Mouse (Mus musculus) CH12.LX (cell line): ENCODE data around the gene Sec61g. TPM values are rescaled to one million over a fixed set of nuclear protein-coding genes. Genes with fewer than 3 reads are reported as not detected.

ENCODE experiments used
- DNase-seq: peaks from one replicate; pipeline ENCODE4 v3.0.0-alpha.2; 2013; ENCODE audit errors: extremely low read depth
- H3K27ac ChIP-seq: 2 replicates; pipeline ENCODE4 v1.5.1; 2012; ENCODE audit warnings: low read depth, mild to moderate bottlenecking, control low read depth, moderate library complexity; ENCODE audit not compliant: insufficient read depth
- H3K27me3 ChIP-seq: replicated peaks from 2 replicates; pipeline ENCODE3; 2012; ENCODE audit warnings: inconsistent platforms
- H3K36me3 ChIP-seq, 2 experiments: replicated peaks in 1 of 2; 2 replicates each; pipeline versions ENCODE3 to v1.6.1; 2012; ENCODE audit warnings: inconsistent platforms in 1 of 2, low read length in 1 of 2, mild to moderate bottlenecking in 1 of 2, mixed read lengths in 1 of 2, moderate library complexity in 1 of 2; ENCODE audit not compliant: control insufficient read depth in 1 of 2, insufficient read depth in 1 of 2
- H3K4me1 ChIP-seq, 2 experiments: 2 replicates each; pipeline ENCODE4 v1.6.1; 2012; ENCODE audit warnings: inconsistent platforms in 1 of 2, moderate library complexity in 1 of 2; ENCODE audit not compliant: insufficient read depth in 2 of 2, control insufficient read depth in 1 of 2
- H3K4me2 ChIP-seq: 2 replicates; pipeline ENCODE4 v1.6.1; 2012; ENCODE audit warnings: low read depth, mild to moderate bottlenecking, control low read depth; ENCODE audit not compliant: poor library complexity, insufficient read depth, severe bottlenecking
- H3K4me3 ChIP-seq, 3 experiments: fragments of 150-350 bp in 1 of 3; sonication (generic) in 1 of 3; replicated peaks in 1 of 3; 2 replicates each; pipeline versions ENCODE3 to v1.5.1; 2011 to 2012; ENCODE audit warnings: low read depth in 2 of 3, low read length in 2 of 3, mild to moderate bottlenecking in 2 of 3, moderate library complexity in 2 of 3, control low read depth in 1 of 3, improper control_type of control experiment in 1 of 3, inconsistent platforms in 1 of 3, mixed read lengths in 1 of 3; ENCODE audit not compliant: poor library complexity in 1 of 3
- H3K79me2 ChIP-seq: replicated peaks from 2 replicates; pipeline ENCODE4 v1.6.1; 2012; ENCODE audit warnings: mild to moderate bottlenecking, moderate library complexity; ENCODE audit not compliant: control insufficient read depth, poor library complexity, insufficient read depth, severe bottlenecking; ENCODE audit errors: extremely low read depth
- H3K9ac ChIP-seq: 2 replicates; pipeline ENCODE4 v1.6.1; 2012; ENCODE audit warnings: low read depth, mild to moderate bottlenecking, control low read depth, moderate library complexity; ENCODE audit not compliant: insufficient read depth
- H3K9me3 ChIP-seq: replicated peaks from 2 replicates; pipeline ENCODE3; 2012; ENCODE audit warnings: low read length, inconsistent platforms, mixed read lengths
- BHLHE40 ChIP-seq: IDR thresholded peaks from 2 replicates; pipeline ENCODE4 v1.6.1; 2011; ENCODE audit warnings: mild to moderate bottlenecking, low read depth, low read length, improper control_type of control experiment
- CHD1 ChIP-seq: IDR thresholded peaks from 2 replicates; pipeline ENCODE4 v1.6.1; 2012; ENCODE audit warnings: low read depth, low read length, improper control_type of control experiment, inconsistent platforms
- CHD2 ChIP-seq: IDR thresholded peaks from 2 replicates; pipeline ENCODE4 v1.6.1; 2011; ENCODE audit warnings: low read length, improper control_type of control experiment
- CTCF ChIP-seq, 2 experiments: IDR thresholded peaks in 1 of 2; conservative IDR thresholded peaks in 1 of 2; 2 replicates each; pipeline ENCODE4 v1.5.1; 2011 to 2012; ENCODE audit warnings: low read depth in 2 of 2, low read length in 2 of 2, improper control_type of control experiment in 1 of 2, inconsistent platforms in 1 of 2, mild to moderate bottlenecking in 1 of 2, moderate library complexity in 1 of 2
- E2F4 ChIP-seq: IDR thresholded peaks from 2 replicates; pipeline ENCODE4 v1.6.1; 2011; ENCODE audit warnings: low read depth, low read length, improper control_type of control experiment; ENCODE audit not compliant: insufficient replicate concordance
- ELF1 ChIP-seq: IDR thresholded peaks from 2 replicates; pipeline ENCODE4 v1.6.1; 2014; ENCODE audit warnings: low read depth, mild to moderate bottlenecking, inconsistent platforms, low read length, improper control_type of control experiment
- EP300 ChIP-seq: IDR thresholded peaks from 2 replicates; pipeline ENCODE4 v1.6.1; 2011; ENCODE audit warnings: low read length, improper control_type of control experiment
- ETS1 ChIP-seq: conservative IDR thresholded peaks from 2 replicates; pipeline ENCODE4 v1.6.1; 2012; ENCODE audit warnings: low read depth, mild to moderate bottlenecking, inconsistent platforms, low read length, improper control_type of control experiment, moderate library complexity
- GABPA ChIP-seq: IDR thresholded peaks from 2 replicates; pipeline ENCODE4 v1.6.1; 2012; ENCODE audit warnings: low read depth, low read length, improper control_type of control experiment, inconsistent platforms; ENCODE audit not compliant: insufficient replicate concordance
- HCFC1 ChIP-seq: IDR thresholded peaks from 2 replicates; pipeline ENCODE4 v1.6.1; 2012; ENCODE audit warnings: low read depth, mild to moderate bottlenecking, inconsistent platforms, low read length, improper control_type of control experiment
- IRF4 ChIP-seq: IDR thresholded peaks from 2 replicates; pipeline ENCODE4 v1.6.1; 2014; ENCODE audit warnings: low read depth, mild to moderate bottlenecking, inconsistent platforms, low read length, improper control_type of control experiment
- JUN ChIP-seq: IDR thresholded peaks from 2 replicates; pipeline ENCODE4 v1.6.1; 2011; ENCODE audit warnings: low read depth, mild to moderate bottlenecking, low read length, improper control_type of control experiment, moderate library complexity; ENCODE audit not compliant: insufficient read depth
- JUND ChIP-seq: conservative IDR thresholded peaks from 2 replicates; pipeline ENCODE4 v1.6.1; 2011; ENCODE audit warnings: low read depth, low read length, improper control_type of control experiment
- KAT2A ChIP-seq: IDR thresholded peaks from 2 replicates; pipeline ENCODE4 v1.6.1; 2012; ENCODE audit warnings: low read length, improper control_type of control experiment, inconsistent platforms; ENCODE audit not compliant: insufficient replicate concordance
- MAFK ChIP-seq: IDR thresholded peaks from 2 replicates; pipeline ENCODE4 v1.6.1; 2011; ENCODE audit warnings: low read length, improper control_type of control experiment; ENCODE audit not compliant: insufficient replicate concordance
- MAX ChIP-seq: IDR thresholded peaks from 2 replicates; pipeline ENCODE4 v1.6.1; 2011; ENCODE audit warnings: low read length, improper control_type of control experiment
- MAZ ChIP-seq: IDR thresholded peaks from 2 replicates; pipeline ENCODE4 v1.6.1; 2012; ENCODE audit warnings: low read depth, mild to moderate bottlenecking, inconsistent platforms, low read length, improper control_type of control experiment, moderate library complexity
- MXI1 ChIP-seq: IDR thresholded peaks from 2 replicates; pipeline ENCODE4 v1.6.1; 2011; ENCODE audit warnings: mild to moderate bottlenecking, low read depth, low read length, improper control_type of control experiment
- MYC ChIP-seq: IDR thresholded peaks from 2 replicates; pipeline ENCODE4 v1.6.1; 2011; ENCODE audit warnings: low read depth, mild to moderate bottlenecking, improper control_type of control experiment, low read length
- NRF1 ChIP-seq: IDR thresholded peaks from 2 replicates; pipeline ENCODE4 v1.6.1; 2014; ENCODE audit warnings: low read depth, mild to moderate bottlenecking, inconsistent platforms, low read length, improper control_type of control experiment, moderate library complexity
- POLR2A ChIP-seq: IDR thresholded peaks from 2 replicates; pipeline ENCODE4 v1.6.1; 2011; ENCODE audit warnings: low read depth, mild to moderate bottlenecking, improper control_type of control experiment, low read length
- POLR2AphosphoS2 ChIP-seq: IDR thresholded peaks from 2 replicates; pipeline ENCODE4 v1.6.1; 2011; ENCODE audit warnings: low read depth, low read length, improper control_type of control experiment
- RCOR1 ChIP-seq: conservative IDR thresholded peaks from 2 replicates; pipeline ENCODE4 v1.6.1; 2012; ENCODE audit warnings: low read depth, mild to moderate bottlenecking, inconsistent platforms, low read length, improper control_type of control experiment
- SMC3 ChIP-seq: IDR thresholded peaks from 2 replicates; pipeline ENCODE4 v1.6.1; 2011; ENCODE audit warnings: low read depth, low read length, improper control_type of control experiment
- TBP ChIP-seq: conservative IDR thresholded peaks from 2 replicates; pipeline ENCODE4 v1.6.1; 2011; ENCODE audit warnings: low read depth, low read length, improper control_type of control experiment
- TCF12 ChIP-seq: IDR thresholded peaks from 2 replicates; pipeline ENCODE4 v1.6.1; 2014; ENCODE audit warnings: low read depth, mild to moderate bottlenecking, inconsistent platforms, low read length, improper control_type of control experiment
- UBTF ChIP-seq: IDR thresholded peaks from 2 replicates; pipeline ENCODE4 v1.6.1; 2012; ENCODE audit warnings: low read depth, mild to moderate bottlenecking, inconsistent platforms, low read length, improper control_type of control experiment, moderate library complexity
- USF1 ChIP-seq: IDR thresholded peaks from 2 replicates; pipeline ENCODE4 v1.6.1; 2014; ENCODE audit warnings: low read depth, mild to moderate bottlenecking, inconsistent platforms, low read length, improper control_type of control experiment
- USF2 ChIP-seq: conservative IDR thresholded peaks from 2 replicates; pipeline ENCODE4 v1.6.1; 2011; ENCODE audit warnings: low read depth, low read length, improper control_type of control experiment
- ZC3H11A ChIP-seq: IDR thresholded peaks from 2 replicates; pipeline ENCODE4 v1.6.1; 2012; ENCODE audit warnings: low read depth, mild to moderate bottlenecking, inconsistent platforms, low read length, improper control_type of control experiment
- ZKSCAN1 ChIP-seq: IDR thresholded peaks from 2 replicates; pipeline ENCODE4 v1.6.1; 2012; ENCODE audit warnings: low read depth, inconsistent platforms, low read length, improper control_type of control experiment, borderline replicate concordance
- ZMIZ1 ChIP-seq: IDR thresholded peaks from 2 replicates; pipeline ENCODE4 v1.6.1; 2012; ENCODE audit warnings: low read depth, mild to moderate bottlenecking, inconsistent platforms, low read length, improper control_type of control experiment
- ZNF384 ChIP-seq: IDR thresholded peaks from 2 replicates; pipeline ENCODE4 v1.6.1; 2012; ENCODE audit warnings: low read depth, low read length, improper control_type of control experiment, inconsistent platforms
- dilution Hi-C: fragments of 300-500 bp; cut with MboI; formaldehyde crosslinking; loops from 2 replicates; pipeline ENCODE4 v1.14.3; 2020; ENCODE audit warnings: low sequenced_read_pairs; ENCODE audit not compliant: extremely low pct_unique_long_range_greater_than_20kb, extremely low pct_ligation_motif_present
- in situ Hi-C: fragments of 300-500 bp; cut with MboI; formaldehyde crosslinking; loops from 3 replicates; pipeline ENCODE4 v1.14.3; 2019; ENCODE audit warnings: low sequenced_read_pairs, low pct_ligation_motif_present, low pct_unique_long_range_greater_than_20kb, mixed read lengths
- polyA plus RNA-seq: library from polyadenylated mRNA; unstranded; fragments of >175 nt; gene quantifications from 2 replicates; pipeline ENCODE4 v1.2.1, GENCODE M21; 2012; ENCODE audit warnings: low read depth; ENCODE audit not compliant: insufficient read length
- total RNA-seq, 2 experiments: library from RNA; depleted of rRNA; stranded (reverse); fragments of 300-350 nt in 1 of 2; fragments of >200 nt in 1 of 2; gene quantifications; 2 replicates each; pipeline ENCODE4 v1.2.3; 2012 to 2014

The Sec61g gene
- total and polyA plus RNA-seq, 3 experiments = 21.7 to 139 (median 64.5) TPM

GRCm38 (mm10) chr11:16528909-16529308 lies 20.6 kb upstream of the Sec61g start:
- Histone ChIP-seq H3K9me3 (no peaks in the 10 kb centered on the region), H3K9ac (no peak overlapping the region), H3K79me2 (no peaks in the 10 kb centered on the region), H3K27me3 (no peaks in the 10 kb centered on the region), H3K27ac (no peak overlapping the region), H3K4me1 (peaks cover 5 to 72% of the 10 kb centered on the region in 2 experiments; a peak in 2 of 4 replicates), H3K36me3 (no peaks in the 10 kb centered on the region), H3K4me2 (no peak overlapping the region), H3K4me3 (no peak overlapping the region)
- in situ Hi-C loops = loop anchor here (5.0 kb wide), 3 partner anchors 88 to 418 kb away; no protein-coding TSS in a partner anchor
- dilution Hi-C loops = no loop called here
- peak; percentile 64 for DNase-seq
- no peak for TF ChIP-seq USF1
- TF ChIP-seq ZNF384 = peak; percentile 81

DNA sequence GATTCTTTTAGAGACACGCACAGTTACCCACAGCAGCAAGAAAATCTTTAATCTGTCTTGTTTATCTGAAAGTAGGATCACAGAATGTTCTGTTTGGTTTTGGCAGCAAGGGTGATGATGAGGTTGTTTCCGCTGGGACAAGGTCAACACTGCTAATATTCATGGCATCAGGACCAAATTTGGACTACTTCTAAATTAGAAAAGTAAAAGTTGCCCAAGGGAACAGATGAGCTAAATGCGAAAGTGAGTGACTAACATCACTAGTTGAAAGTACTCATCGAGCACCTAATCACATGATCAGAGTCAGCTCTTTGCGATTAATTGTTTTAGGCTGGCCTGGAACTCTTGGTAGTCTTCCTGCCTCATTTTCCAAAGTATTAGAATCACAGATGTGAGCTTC lies 20.1 kb upstream of the Sec61g start:
- Histone ChIP-seq H3K4me2 (no peak overlapping the region), H3K27me3 (no peaks in the 10 kb centered on the region), H3K4me3 (no peak overlapping the region), H3K4me1 (peaks cover 5 to 67% of the 10 kb centered on the region in 2 experiments; a peak in 2 of 4 replicates), H3K9ac (no peak overlapping the region), H3K36me3 (no peaks in the 10 kb centered on the region), H3K79me2 (no peaks in the 10 kb centered on the region), H3K27ac (no peak overlapping the region), H3K9me3 (no peaks in the 10 kb centered on the region)
- in situ Hi-C loops = loop anchor here (5.0 kb wide), 3 partner anchors 89 to 419 kb away; no protein-coding TSS in a partner anchor
- peak; percentile 62 for DNase-seq
- dilution Hi-C loops = no loop called here
- TF ChIP-seq HCFC1 = no peak
- no peak for TF ChIP-seq MAZ
- TF ChIP-seq ZKSCAN1 = no peak
- TF ChIP-seq ELF1 = no peak
- TF ChIP-seq ZC3H11A = no peak
- TF ChIP-seq ETS1 = peak; percentile 84
- no peak for TF ChIP-seq CHD2
- TF ChIP-seq GABPA = no peak
- peak; percentile 81 for TF ChIP-seq EP300
- TF ChIP-seq BHLHE40 = peak; percentile 96
- no peak for TF ChIP-seq CHD1
- TF ChIP-seq TCF12 = peak; percentile 35; the same call in 1 of the 2 replicates
- TF ChIP-seq JUND = peak; percentile 75; the same call in 1 of the 2 replicates
- TF ChIP-seq POLR2A = no peak
- TF ChIP-seq USF1 = peak; percentile 4; the same call in 1 of the 2 replicates
- TF ChIP-seq CTCF (conservative IDR thresholded peaks at IDR 0.05 in 1 of 2, IDR thresholded peaks at IDR 0.05 in 1 of 2; ENCODE audit: low read depth in 2 of 2, low read length in 2 of 2) = no peak
- TF ChIP-seq USF2 = peak; percentile 27; the same call in 1 of the 2 replicates
- no peak for TF ChIP-seq POLR2AphosphoS2
- no peak for TF ChIP-seq TBP
- no peak for TF ChIP-seq ZMIZ1
- TF ChIP-seq MAFK = 0 out of 2 replicates have a peak, but pooled peaks have one; percentile 56
- no peak for TF ChIP-seq UBTF
- peak; percentile 55; the same call in 1 of the 2 replicates for TF ChIP-seq JUN
- TF ChIP-seq NRF1 = no peak
- TF ChIP-seq RCOR1 = peak; percentile 86
- TF ChIP-seq E2F4 = no peak
- no peak for TF ChIP-seq SMC3
- no peak for TF ChIP-seq KAT2A
- TF ChIP-seq IRF4 = peak; percentile 93
- no peak for TF ChIP-seq MYC
- no peak for TF ChIP-seq MXI1
- no peak for TF ChIP-seq MAX
